Mouse (Mus musculus) brown adipose tissue, adult 24 weeks (tissue): Measurements from ENCODE around the gene Ahcy. TPM values are rescaled to one million over a fixed set of nuclear protein-coding genes. Genes with fewer than 3 reads are reported as not detected.
"Not testable (repeated sequence)": the region's sequence is repeated elsewhere in the genome, so short reads cannot be mapped to it uniquely, and the experiment has no call there.

Experiments
- H3K27ac ChIP-seq: fragments of 200-500 bp; replicated peaks from 2 replicates; pipeline ENCODE4 v1.5.1; 2012; ENCODE audit warnings: low read depth, mild to moderate bottlenecking, low read length
- H3K4me1 ChIP-seq: fragments of 200-500 bp; 2 replicates; pipeline ENCODE4 v1.6.1; 2012; ENCODE audit warnings: low read length, mixed read lengths; ENCODE audit not compliant: control insufficient read depth, insufficient read depth, insufficient read length
- H3K4me3 ChIP-seq: fragments of 200-500 bp; 2 replicates; pipeline ENCODE4 v1.5.1; 2012; ENCODE audit warnings: low read depth, mild to moderate bottlenecking, low read length, moderate library complexity; ENCODE audit not compliant: insufficient read depth
- polyA plus RNA-seq: library from polyadenylated mRNA; stranded (reverse); fragments of >200 nt; gene quantifications from 2 replicates; pipeline ENCODE4 v1.2.4, GENCODE M21; 2012; ENCODE audit not compliant: missing spikeins, insufficient read depth, insufficient read length

Gene Ahcy
- polyA plus RNA-seq, 1 experiment: 9.7 TPM

GRCm38 (mm10) chr2:155018251-155018755 lies 56.0 kb downstream of the Ahcy start, which contains the start of gene Gm14226:
TSS of gene Gm14226 (plus strand) at chr2:155018266.
- not testable (repeated sequence) for H3K27ac ChIP-seq, H3K4me1 ChIP-seq
- peak within 1 kb of the TSS; percentile 51 for H3K4me3 ChIP-seq

GRCm38 (mm10) chr2:155016751-155017150 lies 57.5 kb downstream of the Ahcy start:
- not testable (repeated sequence) for H3K27ac ChIP-seq, H3K4me1 ChIP-seq, H3K4me3 ChIP-seq

DNA sequence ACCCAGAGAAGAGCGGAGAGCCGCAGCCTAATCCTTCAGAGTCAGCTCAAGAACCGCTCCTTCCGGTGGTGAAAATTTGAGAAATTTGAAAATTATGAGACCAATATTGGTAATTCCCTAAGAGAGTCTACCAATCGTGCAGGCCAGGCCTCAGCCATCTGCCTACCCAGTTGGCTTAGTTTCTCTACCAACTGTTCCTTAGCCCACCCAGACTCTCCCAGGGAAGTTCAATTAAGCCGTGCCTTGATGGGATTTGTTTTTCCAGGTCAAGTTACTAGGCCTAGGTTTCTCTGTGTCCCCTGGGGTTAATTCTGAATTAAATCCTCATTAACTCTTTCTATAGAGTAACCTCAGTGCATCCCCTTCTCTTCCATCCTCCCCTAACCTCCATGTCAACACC lies 61.3 kb downstream of the Ahcy start:
- no peaks in the 10 kb centered on the region for H3K4me1 ChIP-seq
- no peak overlapping the region for H3K4me3 ChIP-seq
- no peak overlapping the region for H3K27ac ChIP-seq

DNA sequence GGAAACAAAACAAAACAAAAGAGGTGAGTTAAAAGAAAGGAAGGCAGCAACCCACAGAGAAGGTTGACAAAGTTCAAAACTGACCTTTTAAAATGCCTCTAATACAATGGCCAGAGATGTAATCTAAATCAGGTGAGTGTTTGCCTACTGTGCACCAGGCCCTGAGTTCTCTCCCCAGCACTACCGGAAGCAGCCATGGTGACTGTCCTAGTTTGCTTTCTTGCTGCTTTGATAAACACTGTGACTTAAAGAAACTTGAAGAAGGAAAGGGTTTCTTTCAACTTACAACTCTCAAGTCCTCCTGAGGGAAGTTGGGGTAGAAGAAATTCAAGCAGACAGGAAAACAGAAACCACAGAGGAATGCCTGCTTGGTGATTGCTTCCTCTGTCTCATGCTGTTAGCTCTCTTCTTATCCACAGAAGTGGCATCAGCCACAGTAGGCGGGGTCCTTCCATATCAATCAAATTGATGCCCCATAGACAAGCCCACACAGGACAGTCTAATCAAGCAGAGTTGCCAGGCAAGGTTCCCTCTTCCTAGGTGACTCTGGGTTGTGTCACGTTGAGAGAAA lies 63.1 kb downstream of the Ahcy start:
- Histone ChIP-seq H3K4me3 (no peak overlapping the region), H3K4me1 (no peaks in the 10 kb centered on the region), H3K27ac (no peak overlapping the region)

Other genes starting within 250 kb of the Ahcy start
- 65.4 and 71.7 TPM in 2 replicates for gene Eif2s2, start 181.6 kb downstream of the Ahcy start, polyA plus RNA-seq
- gene Gm14226, start 56.2 kb downstream of the Ahcy start, polyA plus RNA-seq: not detected in 2 replicates
- gene Itch, start 59.0 kb upstream of the Ahcy start, polyA plus RNA-seq: 18.4 and 18.6 TPM in 2 replicates
- gene Dynlrb1, start 162.0 kb upstream of the Ahcy start, polyA plus RNA-seq: 372 and 376 TPM in 2 replicates
- gene Map1lc3a, start 201.8 kb upstream of the Ahcy start, polyA plus RNA-seq: 428 and 471 TPM in 2 replicates